In the genomic region with DNA sequence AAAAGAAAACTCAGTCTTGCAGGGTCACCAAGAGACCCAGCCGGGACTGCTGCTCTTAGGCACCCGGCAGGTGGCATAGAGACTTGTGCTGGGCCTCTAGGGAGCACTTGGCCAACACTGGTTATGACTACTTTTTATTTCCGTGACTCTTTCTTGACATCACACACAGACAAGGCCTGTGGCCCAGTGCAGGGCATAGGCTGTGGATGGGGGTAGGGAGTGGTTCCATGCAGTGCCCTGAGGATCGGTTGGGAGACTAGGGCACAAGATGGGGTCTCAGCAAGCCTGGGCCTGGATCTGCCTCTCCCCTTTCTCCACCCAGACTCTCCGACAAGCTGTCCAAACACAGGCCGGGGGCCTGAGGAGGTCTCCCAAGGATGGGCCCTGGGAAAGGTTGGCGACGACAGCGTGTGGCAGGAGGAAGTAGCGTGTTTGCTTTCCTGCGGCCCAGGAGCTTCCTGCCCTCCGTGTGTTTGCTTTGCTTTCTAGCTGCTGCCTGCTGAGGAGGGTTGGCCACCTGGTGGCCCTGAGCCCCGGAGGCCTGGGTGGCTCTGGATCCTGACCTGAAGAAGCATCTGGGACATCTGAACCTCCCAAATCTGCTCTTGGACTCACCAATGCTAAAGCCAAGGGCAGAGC, we compare ENCODE assay signal across 28 mouse cellular contexts. TPM values are rescaled to one million over a fixed set of nuclear protein-coding genes. Genes with fewer than 3 reads are reported as not detected.
DNase-seq lines count a peak whose midpoint lies in the region; ATAC-seq and TF ChIP-seq lines count a peak whose summit lies in the region.
"Had no signal": no experiment of that assay in that cellular context is flagged by ENCODE, and none has a peak within 500 bp of the region (broad histone marks: within the 10 kb centered on the region; RNA-seq: fewer than 3 reads in every experiment).

No protein-coding gene starts in this region.

- H3K27ac ChIP-seq in lung, embryonic 15.5 days: peak overlapping the region; percentile 53
- H3K27ac ChIP-seq in stomach, postnatal 0 days (replicated peaks): no peak overlapping the region
- no peak overlapping the region for H3K27ac ChIP-seq in midbrain, embryonic 16.5 days (ENCODE audit: low read length)
- H3K27ac ChIP-seq: embryonic facial prominence, embryonic 15.5 days; heart, adult 2 months; heart, embryonic 13.5 days; hindbrain, embryonic 15.5 days; kidney, postnatal 0 days; left cerebral cortex, adult 2 months; liver, embryonic 15.5 days; macrophage had no signal

- H3K9me3 ChIP-seq in lung, embryonic 15.5 days: no peaks in the 10 kb centered on the region
- no peaks in the 10 kb centered on the region for H3K9me3 ChIP-seq in stomach, postnatal 0 days (ENCODE audit: control insufficient read depth, low read length)
- no peaks in the 10 kb centered on the region for H3K9me3 ChIP-seq in midbrain, embryonic 16.5 days (replicated peaks; ENCODE audit: control insufficient read depth, low read length, poor library complexity, severe bottlenecking)
- H3K9me3 ChIP-seq: embryonic facial prominence, embryonic 15.5 days; G1E; heart, embryonic 13.5 days; hindbrain, embryonic 15.5 days; liver, embryonic 15.5 days had no signal

- H3K9ac ChIP-seq in lung, embryonic 15.5 days: no peak overlapping the region
- no peak overlapping the region for H3K9ac ChIP-seq in stomach, postnatal 0 days (ENCODE audit: low read length)
- H3K9ac ChIP-seq in midbrain, embryonic 16.5 days (ENCODE audit: low read depth, low read length): no peak overlapping the region
- H3K9ac ChIP-seq: embryonic facial prominence, embryonic 15.5 days; heart, embryonic 13.5 days; hindbrain, embryonic 15.5 days; liver, embryonic 15.5 days had no signal

- 33% methylated on average over 13 of the region's 13 CpGs for WGBS in lung, embryonic 15.5 days
- WGBS in stomach, postnatal 0 days: 48% methylated on average over 13 of the region's 13 CpGs
- 73% methylated on average over 13 of the region's 13 CpGs for WGBS in midbrain, embryonic 16.5 days

- no peak for TF ChIP-seq EP300 in stomach, postnatal 0 days (optimal IDR thresholded peaks at IDR 0.05)

- H3K27me3 ChIP-seq in lung, embryonic 15.5 days: no peaks in the 10 kb centered on the region
- H3K27me3 ChIP-seq in stomach, postnatal 0 days (ENCODE audit: control insufficient read depth, insufficient read depth, low read length): no peaks in the 10 kb centered on the region
- H3K27me3 ChIP-seq in midbrain, embryonic 16.5 days (ENCODE audit: control insufficient read depth, insufficient read depth, low read depth, low read length): no peaks in the 10 kb centered on the region
- H3K27me3 ChIP-seq: embryonic facial prominence, embryonic 15.5 days; hindbrain, embryonic 15.5 days; liver, embryonic 15.5 days had no signal

- no peak overlapping the region for H3K4me2 ChIP-seq in lung, embryonic 15.5 days
- H3K4me2 ChIP-seq in stomach, postnatal 0 days (replicated peaks; ENCODE audit: low read depth): no peak overlapping the region
- H3K4me2 ChIP-seq in midbrain, embryonic 16.5 days (ENCODE audit: low read length): no peak overlapping the region
- H3K4me2 ChIP-seq: embryonic facial prominence, embryonic 15.5 days; heart, embryonic 13.5 days; hindbrain, embryonic 15.5 days; liver, embryonic 15.5 days; midbrain, embryonic 11.5 days had no signal

- peaks cover 7% of the 10 kb centered on the region; the same call in 1 of the 2 replicates for H3K4me1 ChIP-seq in lung, embryonic 15.5 days
- no peaks in the 10 kb centered on the region for H3K4me1 ChIP-seq in stomach, postnatal 0 days (replicated peaks; ENCODE audit: control insufficient read depth, insufficient read depth)
- H3K4me1 ChIP-seq in midbrain, embryonic 16.5 days (ENCODE audit: control insufficient read depth, insufficient read depth, low read length): 0 out of 2 replicates have a peak, but pooled peaks cover 3% of the 10 kb centered on the region
- H3K4me1 ChIP-seq: embryonic facial prominence, embryonic 15.5 days; heart, embryonic 13.5 days; liver, embryonic 15.5 days had no signal

- no peaks in the 10 kb centered on the region for H3K36me3 ChIP-seq in lung, embryonic 15.5 days
- H3K36me3 ChIP-seq in stomach, postnatal 0 days (ENCODE audit: control insufficient read depth, insufficient read depth, low read length): no peaks in the 10 kb centered on the region
- H3K36me3 ChIP-seq in midbrain, embryonic 16.5 days (ENCODE audit: control insufficient read depth, insufficient read depth, low read length): no peaks in the 10 kb centered on the region
- H3K36me3 ChIP-seq: embryonic facial prominence, embryonic 15.5 days; G1E; heart, embryonic 13.5 days; hindbrain, embryonic 15.5 days; liver, embryonic 15.5 days had no signal

- no peak overlapping the region for H3K4me3 ChIP-seq in lung, embryonic 15.5 days
- no peak overlapping the region for H3K4me3 ChIP-seq in stomach, postnatal 0 days (ENCODE audit: low read depth, low read length)
- H3K4me3 ChIP-seq in midbrain, embryonic 16.5 days (ENCODE audit: low read depth, low read length): no peak overlapping the region
- H3K4me3 ChIP-seq: embryonic facial prominence, embryonic 15.5 days; heart, adult 2 months; heart, embryonic 13.5 days; hindbrain, embryonic 15.5 days; left cerebral cortex, adult 2 months; liver, embryonic 15.5 days had no signal

- DNase-seq in cerebellum, postnatal 14 days: peak; percentile 25 to 35
- DNase-seq in cerebellum, adult 11 months: no peak
- no peak for DNase-seq in lung, postnatal 10 days
- peak; percentile 39 for DNase-seq in stomach, postnatal 0 days (ENCODE audit: low spot score)
- DNase-seq: adrenal gland, adult 8-10 months; B cell, adult 2 months; gastrocnemius, postnatal 36 days; heart, adult 2 months; heart, postnatal 14 days; kidney, adult 2 months; liver had no signal

- ATAC-seq in lung, embryonic 15.5 days (ENCODE audit: borderline replicate concordance, extremely low read depth, low FRiP score, low TSS enrichment): no peak; the same call in 1 of the 2 replicates
- 0 out of 2 replicates have a peak, but pooled peaks have one; percentile 30 for ATAC-seq in erythroid progenitor cell, adult 5-6 weeks (replicated peaks; ENCODE audit: low FRiP score, poor library complexity, severe bottlenecking)
- ATAC-seq in stomach, postnatal 0 days (ENCODE audit: low FRiP score, low TSS enrichment): peak; percentile 67
- no peak for ATAC-seq in midbrain, embryonic 16.5 days

- no peak for TF ChIP-seq CTCF in stomach, postnatal 0 days (IDR thresholded peaks at IDR 0.05; ENCODE audit: low read depth)

RNA-seq across cellular contexts. Expression of a gene that starts 53.8 kb away (rescaled TPM):
- polyA plus RNA-seq in lung, embryonic 15.5 days (2015; fragmentation: Nextera tagmentation; extraction: Ambion mirVana): 1.2 and 1.8 TPM in 2 replicates
- total RNA-seq in erythroid progenitor cell, adult 5-6 weeks (2015; ENCODE audit: low replicate concordance): not detected in 2 replicates
- total RNA-seq in erythroid progenitor cell, adult 5-6 weeks (2017; ENCODE audit: low replicate concordance): not detected in 2 replicates
- not detected in 2 replicates for polyA plus RNA-seq in stomach, postnatal 0 days (2015; fragmentation: Nextera tagmentation; extraction: Ambion mirVana)
- polyA plus RNA-seq in midbrain, embryonic 16.5 days (2015; fragmentation: Nextera tagmentation; extraction: Ambion mirVana): 8.4 and 10.8 TPM in 2 replicates
- total RNA-seq: adrenal gland, adult 8-10 months; CH12.LX; gastrocnemius, adult 18-20 months; gastrocnemius, postnatal 36 days; heart, adult 2 months; monocyte, adult 5-6 weeks; neutrophil, adult 5-6 weeks had no signal
- polyA plus RNA-seq: G1E; heart, adult 2 months; intestine, embryonic 14.5 days; liver, embryonic 15.5 days; macrophage had no signal

Comparison
In these comparisons a context has a peak if more than half of its experiments do, and no peak if none do; other contexts are left out.
1. DNase-seq: peak in cerebellum, postnatal 14 days (2 of 2) and stomach, postnatal 0 days (single experiment); none in cerebellum, adult 11 months (single experiment) and lung, postnatal 10 days (single experiment).
2. ATAC-seq: peak in erythroid progenitor cell, adult 5-6 weeks (single experiment) and stomach, postnatal 0 days (single experiment); none in lung, embryonic 15.5 days (single experiment) and midbrain, embryonic 16.5 days (single experiment).